Mouse (Mus musculus) stomach, postnatal 0 days (tissue): Measurements from ENCODE around the gene Vav3. TPM values are rescaled to one million over a fixed set of nuclear protein-coding genes. Genes with fewer than 3 reads are reported as not detected.

Experiments used
- ATAC-seq: fragments of 200-750 bp; cut with Nextera tagmentation; 2 replicates; pipeline ENCODE4 v1.8.0; 2017; ENCODE audit not compliant: low FRiP score, low TSS enrichment
- DNase-seq: peaks from one replicate; pipeline ENCODE4 v3.0.0-alpha.2; 2016; ENCODE audit warnings: low spot score
- H3K27ac ChIP-seq: fragments of 300-500 bp; sonication (generic); replicated peaks from 2 replicates; pipeline ENCODE4 v1.5.1; 2014; ENCODE audit warnings: mild to moderate bottlenecking, control low read depth
- H3K27me3 ChIP-seq: fragments of 300-500 bp; sonication (generic); 2 replicates; pipeline ENCODE4 v1.6.1; 2014; ENCODE audit warnings: low read length; ENCODE audit not compliant: control insufficient read depth, insufficient read depth
- H3K36me3 ChIP-seq: fragments of 300-500 bp; sonication (generic); 2 replicates; pipeline ENCODE4 v1.6.1; 2014; ENCODE audit warnings: low read length, mixed read lengths; ENCODE audit not compliant: control insufficient read depth, insufficient read depth
- H3K4me1 ChIP-seq: fragments of 300-500 bp; sonication (generic); replicated peaks from 2 replicates; pipeline ENCODE4 v1.6.1; 2014; ENCODE audit warnings: antibody characterized with exemption; ENCODE audit not compliant: control insufficient read depth, insufficient read depth
- H3K4me2 ChIP-seq: fragments of 300-500 bp; sonication (generic); replicated peaks from 2 replicates; pipeline ENCODE4 v1.6.1; 2014; ENCODE audit warnings: low read depth, mild to moderate bottlenecking, control low read depth, moderate library complexity
- H3K4me3 ChIP-seq: fragments of 300-500 bp; sonication (generic); 2 replicates; pipeline ENCODE4 v1.5.1; 2014; ENCODE audit warnings: low read depth, low read length, control low read depth
- H3K9ac ChIP-seq: fragments of 300-500 bp; sonication (generic); 2 replicates; pipeline ENCODE4 v1.6.1; 2014; ENCODE audit warnings: mild to moderate bottlenecking, low read length, control low read depth, mixed read lengths
- H3K9me3 ChIP-seq: fragments of 300-500 bp; sonication (generic); 2 replicates; pipeline ENCODE4 v1.6.1; 2016; ENCODE audit warnings: low read length; ENCODE audit not compliant: control insufficient read depth
- CTCF ChIP-seq: IDR thresholded peaks from 2 replicates; pipeline ENCODE4 v1.5.1; 2016; ENCODE audit warnings: antibody characterized with exemption, low read depth, mild to moderate bottlenecking, moderate library complexity
- EP300 ChIP-seq: optimal IDR thresholded peaks from 2 replicates; pipeline ENCODE3; 2016; ENCODE audit warnings: antibody characterized with exemption
- WGBS: fragments of 180-500 bp; shearing (Covaris S2); extraction: QIAGEN DNeasy Blood & Tissue Kit; methylation state at CpG from one replicate; pipeline ENCODE4 v1.1.7; 2014; 5-methylcytosine and 5-hydroxymethylcytosine counted together
- polyA plus RNA-seq: library from polyadenylated mRNA; unstranded; fragments of >200 nt; fragmentation: Nextera tagmentation; extraction: Ambion mirVana; gene quantifications from 2 replicates; pipeline ENCODE4 v1.2.1, GENCODE M21; 2015

Vav3 gene
- polyA plus RNA-seq, 1 experiment from 2014 or later, result 20.2 TPM

DNA sequence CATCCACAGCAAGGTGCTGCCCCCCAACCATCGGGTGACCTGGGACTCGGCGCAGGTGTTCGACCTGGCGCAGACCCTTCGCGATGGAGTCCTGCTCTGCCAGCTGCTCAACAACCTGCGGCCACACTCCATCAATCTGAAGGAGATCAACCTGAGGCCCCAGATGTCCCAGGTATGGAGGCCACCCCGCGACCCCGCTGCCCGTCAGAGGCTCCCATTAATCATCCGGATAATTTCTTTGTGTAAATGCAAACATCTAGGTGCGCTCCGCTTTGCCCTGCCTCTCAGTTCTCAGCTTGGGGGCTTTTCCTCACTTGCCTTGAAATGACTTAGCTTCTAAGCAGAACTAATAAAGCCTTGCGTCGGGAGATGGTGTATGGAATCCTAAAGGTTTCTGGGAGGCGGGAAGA, 623 bp downstream of the Vav3 start:
- Histone ChIP-seq H3K27ac (peak overlapping the region; percentile 81; the same call in 1 of the 2 replicates), H3K9ac (peak overlapping the region; percentile 61), H3K27me3 (no peaks in the 10 kb centered on the region; the same call in 1 of the 2 replicates), H3K4me2 (peak overlapping the region; percentile 97), H3K9me3 (no peaks in the 10 kb centered on the region), H3K36me3 (no peaks in the 10 kb centered on the region), H3K4me3 (peak overlapping the region; percentile 68), H3K4me1 (no peaks in the 10 kb centered on the region)
- DNase-seq, result no peak
- under 1% methylated on average over 18 of the region's 18 CpGs for WGBS
- no peak; the same call in 1 of the 2 replicates for ATAC-seq
- TF ChIP-seq CTCF (no peak), EP300 (no peak)

DNA sequence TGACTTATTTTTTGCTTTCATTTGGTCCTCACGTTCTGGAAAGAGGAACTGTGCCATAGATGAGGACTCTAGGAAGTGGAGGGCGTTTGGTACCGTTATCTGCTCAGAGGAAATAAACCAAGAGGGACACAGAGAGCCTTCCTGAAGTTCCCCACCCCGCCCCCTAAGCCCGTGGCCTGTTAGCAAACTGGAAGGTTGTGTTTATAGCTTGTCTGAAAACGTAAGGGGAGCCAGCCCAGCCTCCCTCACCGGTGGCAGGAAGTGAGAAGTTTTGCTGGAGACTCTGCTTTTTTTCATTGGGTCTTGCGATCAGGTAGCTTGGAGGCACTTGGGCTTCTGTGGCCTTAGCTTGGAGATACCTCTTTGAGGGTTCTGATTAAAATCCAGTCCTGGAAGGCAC, 1.2 kb downstream of the Vav3 start:
- WGBS, result 7% methylated on average over 8 of the region's 8 CpGs
- H3K27ac ChIP-seq, result no peak overlapping the region
- TF ChIP-seq EP300 (no peak), CTCF (no peak)
- H3K4me1 ChIP-seq, result no peaks in the 10 kb centered on the region
- ATAC-seq, result no peak
- DNase-seq, result peak; percentile 15
- no peaks in the 10 kb centered on the region for H3K9me3 ChIP-seq
- no peak overlapping the region for H3K9ac ChIP-seq
- H3K4me2 ChIP-seq, result peak overlapping the region; percentile 97
- H3K27me3 ChIP-seq, result no peaks in the 10 kb centered on the region; the same call in 1 of the 2 replicates
- peak overlapping the region; percentile 68 for H3K4me3 ChIP-seq
- no peaks in the 10 kb centered on the region for H3K36me3 ChIP-seq

DNA sequence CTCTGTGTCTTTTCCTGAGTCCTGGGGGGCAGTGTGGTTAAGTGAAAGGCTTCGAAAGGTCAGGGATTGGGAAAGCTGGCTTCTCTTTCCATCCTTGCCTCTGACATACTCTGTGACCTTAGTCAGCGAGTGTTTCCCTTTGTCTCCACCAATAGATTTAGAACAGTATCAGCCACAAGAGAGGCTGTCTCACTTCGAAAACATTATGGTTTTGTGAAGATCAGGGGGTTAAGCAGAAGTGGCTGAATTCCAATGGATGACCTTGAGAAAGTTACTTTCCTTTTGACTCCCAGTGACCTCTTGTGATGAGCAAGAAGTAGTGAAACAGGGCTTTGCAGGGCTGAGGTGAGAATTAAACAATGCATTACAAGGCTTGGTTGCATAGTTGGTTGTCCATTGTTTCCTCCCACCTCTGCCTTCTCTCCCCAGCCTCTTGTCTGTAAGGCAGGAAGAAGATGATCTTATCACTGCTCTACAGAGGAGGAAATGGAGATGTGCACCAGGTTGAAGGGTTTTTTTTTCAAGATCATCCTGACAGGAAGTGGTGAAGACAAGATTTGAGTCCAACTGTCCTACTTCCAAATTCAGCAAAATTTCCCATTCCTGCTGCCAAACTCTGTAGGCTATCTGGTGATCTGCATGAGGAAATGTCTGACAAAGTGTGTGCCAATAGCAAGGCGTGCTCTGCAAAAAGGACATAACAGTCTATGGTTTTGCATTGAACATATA, 11.7 kb downstream of the Vav3 start:
- no peaks in the 10 kb centered on the region for H3K9me3 ChIP-seq
- no peak overlapping the region for H3K27ac ChIP-seq
- no peak overlapping the region for H3K4me2 ChIP-seq
- no peak for ATAC-seq
- H3K4me3 ChIP-seq, result no peak overlapping the region
- H3K9ac ChIP-seq, result no peak overlapping the region
- 80% methylated on average over 4 of the region's 4 CpGs for WGBS
- no peaks in the 10 kb centered on the region for H3K4me1 ChIP-seq
- H3K36me3 ChIP-seq, result no peaks in the 10 kb centered on the region
- DNase-seq, result no peak
- no peaks in the 10 kb centered on the region for H3K27me3 ChIP-seq
- no peak for TF ChIP-seq EP300
- TF ChIP-seq CTCF, result no peak

DNA sequence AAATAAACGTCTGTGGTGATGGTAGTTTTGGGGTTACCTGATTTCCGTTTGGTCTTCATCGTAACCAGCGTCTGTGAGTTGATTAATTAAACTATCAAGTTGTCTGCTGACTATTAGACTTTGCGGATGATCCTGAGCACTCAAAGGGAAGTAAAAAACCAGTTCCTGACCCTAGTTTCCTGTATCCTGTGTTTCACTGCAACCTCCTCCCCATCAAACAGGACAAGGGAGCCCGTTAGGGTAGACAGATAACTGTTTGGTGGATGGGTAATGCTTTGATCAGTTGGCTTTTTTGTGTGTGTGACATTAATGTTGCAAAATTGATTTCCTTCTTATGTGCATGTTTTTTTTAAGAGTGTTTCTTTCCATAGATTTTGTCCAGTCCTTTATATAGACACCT, 12.2 kb downstream of the Vav3 start:
- Histone ChIP-seq H3K9me3 (no peaks in the 10 kb centered on the region), H3K4me2 (no peak overlapping the region), H3K27ac (no peak overlapping the region), H3K27me3 (no peaks in the 10 kb centered on the region), H3K4me1 (no peaks in the 10 kb centered on the region), H3K4me3 (no peak overlapping the region), H3K9ac (no peak overlapping the region), H3K36me3 (no peaks in the 10 kb centered on the region)
- TF ChIP-seq CTCF (no peak), EP300 (no peak)
- DNase-seq (no peak), ATAC-seq (no peak)
- 70% methylated on average over 6 of the region's 6 CpGs for WGBS

- H3K9ac ChIP-seq, result no peak overlapping the region
- no peak overlapping the region for H3K27ac ChIP-seq
- no peak overlapping the region for H3K4me2 ChIP-seq
- 85% methylated on average over 5 of the region's 5 CpGs for WGBS
- no peaks in the 10 kb centered on the region for H3K27me3 ChIP-seq
- H3K4me3 ChIP-seq, result no peak overlapping the region
- no peak for ATAC-seq
- no peaks in the 10 kb centered on the region for H3K4me1 ChIP-seq
- DNase-seq, result no peak
- H3K9me3 ChIP-seq, result no peaks in the 10 kb centered on the region
- no peak for TF ChIP-seq EP300
- no peak for TF ChIP-seq CTCF
- H3K36me3 ChIP-seq, result no peaks in the 10 kb centered on the region
These were observed 13.4 kb downstream of the Vav3 start for GRCm38 (mm10) chr3:109353814-109354213.

- no peaks in the 10 kb centered on the region for H3K9me3 ChIP-seq
- no peak overlapping the region for H3K4me2 ChIP-seq
- no peaks in the 10 kb centered on the region for H3K4me1 ChIP-seq
- no peak for ATAC-seq
- H3K9ac ChIP-seq, result no peak overlapping the region
- H3K36me3 ChIP-seq, result no peaks in the 10 kb centered on the region
- TF ChIP-seq EP300 (no peak), CTCF (no peak)
- no peak overlapping the region for H3K4me3 ChIP-seq
- no peak for DNase-seq
- 44% methylated on average over 5 of the region's 5 CpGs for WGBS
- no peak overlapping the region for H3K27ac ChIP-seq
- H3K27me3 ChIP-seq, result no peaks in the 10 kb centered on the region
These were observed 14.7 kb downstream of the Vav3 start for GRCm38 (mm10) chr3:109355158-109355557.
